Mouse (Mus musculus) 3134 (cell line): ENCODE results near the gene Coro7.
"Not testable (repeated sequence)": the region's sequence is repeated elsewhere in the genome, so short reads cannot be mapped to it uniquely, and the experiment has no call there.

ENCODE experiments used
- DNase-seq: peaks from one replicate; pipeline ENCODE4 v3.0.0-alpha.2; 2011; ENCODE audit warnings: low spot score; ENCODE audit not compliant: insufficient read length; ENCODE audit errors: extremely low read depth

The Coro7 gene

GRCm38 (mm10) chr16:4597296-4597695 lies 82.3 kb downstream of the Coro7 start:
- DNase-seq = peak; percentile 61

GRCm38 (mm10) chr16:4596836-4597235 lies 82.7 kb downstream of the Coro7 start:
- DNase-seq = no peak

GRCm38 (mm10) chr16:4596141-4596728 lies 83.3 kb downstream of the Coro7 start:
- peak; percentile 61 for DNase-seq

GRCm38 (mm10) chr16:4595527-4595963 lies 84.0 kb downstream of the Coro7 start:
- DNase-seq = peak; percentile 91

- DNase-seq = peak; percentile 68
These were observed 84.6 kb downstream of the Coro7 start for GRCm38 (mm10) chr16:4594814-4595526.

- peak; percentile 86 for DNase-seq
These were observed 85.4 kb downstream of the Coro7 start, which contains the start of gene Glis2 for GRCm38 (mm10) chr16:4593971-4594813. Gene Glis2 (plus strand): TSS chr16:4594713.

GRCm38 (mm10) chr16:4592909-4593875 lies 86.4 kb downstream of the Coro7 start:
- DNase-seq = no peak

- no peak for DNase-seq
These were observed 89.3 kb downstream of the Coro7 start for GRCm38 (mm10) chr16:4590236-4590635.

- peak; percentile 65 for DNase-seq
These were observed 91.9 kb downstream of the Coro7 start for GRCm38 (mm10) chr16:4587516-4588210.

- peak; percentile 100 for DNase-seq
These were observed 93.0 kb downstream of the Coro7 start for GRCm38 (mm10) chr16:4586531-4587123.

- DNase-seq = no peak
These were observed 93.7 kb downstream of the Coro7 start for GRCm38 (mm10) chr16:4585642-4586530.

- no peak for DNase-seq
These were observed 95.1 kb downstream of the Coro7 start for GRCm38 (mm10) chr16:4584438-4584837.

- DNase-seq = no peak
These were observed 95.8 kb downstream of the Coro7 start for GRCm38 (mm10) chr16:4583807-4584206.

GRCm38 (mm10) chr16:4581179-4581578 lies 98.4 kb downstream of the Coro7 start:
- DNase-seq = not testable (repeated sequence)

GRCm38 (mm10) chr16:4578630-4579029 lies 100.9 kb downstream of the Coro7 start:
- no peak for DNase-seq

GRCm38 (mm10) chr16:4576873-4577272 lies 102.7 kb downstream of the Coro7 start:
- no peak for DNase-seq
